Mouse (Mus musculus) limb, embryonic 12.5 days (tissue): ENCODE results near the gene Ppp1r10. TPM values are rescaled to one million over a fixed set of nuclear protein-coding genes. Genes with fewer than 3 reads are reported as not detected.

ENCODE experiments used
- ATAC-seq: fragments of 200-750 bp; cut with Nextera tagmentation; 2 replicates; pipeline ENCODE4 v1.8.0; 2017; ENCODE audit warnings: low read depth, moderate TSS enrichment; ENCODE audit not compliant: insufficient number of reproducible peaks, insufficient read depth, low FRiP score, low TSS enrichment
- H3K27ac ChIP-seq: fragments of 300-500 bp; sonication (generic); 2 replicates; pipeline ENCODE4 v1.5.1; 2016; ENCODE audit warnings: mild to moderate bottlenecking, moderate library complexity
- H3K27me3 ChIP-seq: fragments of 300-500 bp; sonication (generic); 2 replicates; pipeline ENCODE4 v1.6.1; 2016; ENCODE audit warnings: mild to moderate bottlenecking, moderate library complexity
- H3K36me3 ChIP-seq: fragments of 300-500 bp; sonication (generic); 2 replicates; pipeline ENCODE4 v1.6.1; 2016; ENCODE audit warnings: mild to moderate bottlenecking, moderate library complexity
- H3K4me1 ChIP-seq: fragments of 300-500 bp; sonication (generic); replicated peaks from 2 replicates; pipeline ENCODE4 v1.6.1; 2016
- H3K4me2 ChIP-seq: fragments of 300-500 bp; sonication (generic); 2 replicates; pipeline ENCODE4 v1.6.1; 2016; ENCODE audit warnings: mild to moderate bottlenecking, moderate library complexity
- H3K4me3 ChIP-seq: fragments of 300-500 bp; sonication (generic); replicated peaks from 2 replicates; pipeline ENCODE4 v1.5.1; 2016; ENCODE audit warnings: mild to moderate bottlenecking
- H3K9ac ChIP-seq: fragments of 300-500 bp; sonication (generic); replicated peaks from 2 replicates; pipeline ENCODE4 v1.6.1; 2016; ENCODE audit warnings: mild to moderate bottlenecking, moderate library complexity
- H3K9me3 ChIP-seq: fragments of 300-500 bp; sonication (generic); 2 replicates; pipeline ENCODE4 v1.6.1; 2016; ENCODE audit warnings: mild to moderate bottlenecking, moderate library complexity
- WGBS: fragments of 180-500 bp; shearing (Covaris S2); methylation state at CpG from one replicate; pipeline ENCODE4 v1.1.7; 2016; 5-methylcytosine and 5-hydroxymethylcytosine counted together
- microRNA counts: library from miRNA; unstranded; fragments of <30 nt; microRNA quantifications from one replicate; lab custom pipeline; 2017
- microRNA-seq: library from miRNA; unstranded; fragments of <30 nt; microRNA quantifications from one replicate; pipeline ENCODE4, GENCODE M21; 2017
- polyA plus RNA-seq: library from polyadenylated mRNA; unstranded; fragments of >200 nt; fragmentation: Nextera tagmentation; extraction: Ambion mirVana; gene quantifications from 2 replicates; pipeline ENCODE4 v1.2.1, GENCODE M21; 2016

Gene Ppp1r10
- polyA plus RNA-seq, 1 experiment from 2014 or later: 50.7 TPM

- no peaks in the 10 kb centered on the region for H3K9me3 ChIP-seq
- peak; percentile 76 for ATAC-seq
- peak overlapping the region; percentile 88 for H3K4me3 ChIP-seq
- peaks cover 22% of the 10 kb centered on the region for H3K4me1 ChIP-seq
- H3K36me3 ChIP-seq: peaks cover 57% of the 10 kb centered on the region
- peak overlapping the region; percentile 89 for H3K4me2 ChIP-seq
- H3K9ac ChIP-seq: peak overlapping the region; percentile 83
- H3K27ac ChIP-seq: peak overlapping the region; percentile 95
- no peaks in the 10 kb centered on the region for H3K27me3 ChIP-seq
- under 1% methylated on average over 41 of the region's 41 CpGs for WGBS
Measured at GRCm38 (mm10) chr17:35978811-35979400, 62.7 kb downstream of the Ppp1r10 start.

- peak; percentile 86 for ATAC-seq
- under 1% methylated on average over 102 of the region's 109 CpGs for WGBS
- H3K36me3 ChIP-seq: peaks cover 55% of the 10 kb centered on the region
- no peaks in the 10 kb centered on the region for H3K27me3 ChIP-seq
- H3K27ac ChIP-seq: peak within 1 kb of the TSS; percentile 95
- peak within 1 kb of the TSS; percentile 83 for H3K9ac ChIP-seq
- peak within 1 kb of the TSS; percentile 89 for H3K4me2 ChIP-seq
- no peaks in the 10 kb centered on the region for H3K9me3 ChIP-seq
- peak within 1 kb of the TSS; percentile 88 for H3K4me3 ChIP-seq
- H3K4me1 ChIP-seq: peaks cover 22% of the 10 kb centered on the region
Measured at GRCm38 (mm10) chr17:35979401-35980362, 63.4 kb downstream of the Ppp1r10 start, which contains the start of the genes Gnl1 and Prr3. Gene Gnl1 (plus strand): TSS chr17:35979851. Gene Prr3 (minus strand): TSS chr17:35980236.

- Histone ChIP-seq H3K4me1 (peaks cover 22% of the 10 kb centered on the region), H3K27ac (peak overlapping the region; percentile 95), H3K4me2 (peak overlapping the region; percentile 89), H3K9ac (peak overlapping the region; percentile 83), H3K27me3 (no peaks in the 10 kb centered on the region), H3K9me3 (no peaks in the 10 kb centered on the region), H3K36me3 (peaks cover 59% of the 10 kb centered on the region), H3K4me3 (peak overlapping the region; percentile 88)
- 1% methylated on average over 29 of the region's 29 CpGs for WGBS
- peak; percentile 39; the same call in 1 of the 2 replicates for ATAC-seq
Measured at GRCm38 (mm10) chr17:35980363-35980754, 64.1 kb downstream of the Ppp1r10 start.

DNA sequence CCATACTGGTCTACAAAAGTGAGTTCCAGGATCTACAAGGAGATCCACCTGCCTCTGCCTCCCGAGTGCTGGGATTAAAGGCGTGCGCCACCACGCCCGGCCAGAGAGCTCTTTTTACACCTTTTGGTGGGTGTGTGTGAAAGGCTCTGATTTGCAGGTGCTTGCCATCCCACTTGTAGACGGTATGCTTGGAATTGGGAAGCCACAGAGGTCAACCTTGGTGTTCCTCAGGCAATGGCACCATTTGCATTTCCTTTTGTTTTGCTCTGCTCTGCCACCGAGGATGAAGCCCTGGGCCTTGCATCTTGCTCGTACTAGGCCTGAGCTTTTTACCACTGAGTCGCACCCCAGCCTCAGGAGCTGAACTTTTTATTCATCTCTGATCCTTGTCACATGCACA is 65.5 kb downstream of the Ppp1r10 start:
- Histone ChIP-seq H3K4me3 (no peak overlapping the region), H3K4me1 (peaks cover 22% of the 10 kb centered on the region), H3K36me3 (peaks cover 60% of the 10 kb centered on the region), H3K9me3 (no peaks in the 10 kb centered on the region), H3K9ac (no peak overlapping the region), H3K27me3 (no peaks in the 10 kb centered on the region), H3K27ac (no peak overlapping the region), H3K4me2 (0 out of 2 replicates have a peak overlapping the region, but pooled peaks have one; percentile 89)
- no peak for ATAC-seq
- WGBS: 91% methylated on average over 9 of the region's 9 CpGs

MicroRNAs within 50 kb of the gene (microRNA counts, 519-probe panel; counts per million panel counts)
- microRNA mmu-miR-1894-3p (lab: Ali Mortazavi, UCI) (not detected), microRNA mmu-miR-1894-5p (lab: Ali Mortazavi, UCI) (not detected), microRNA mmu-miR-877 (lab: Ali Mortazavi, UCI) (not detected)

Small RNAs within 50 kb of the gene (microRNA-seq; reads per million reads assigned to microRNA genes)
- not detected for gene Gm28033
- not detected for gene Mir1894
- gene Mir877: 82.3 reads per million, percentile 49 among the genes with 10 or more reads in this experiment

Other genes with a start within 250 kb of the Ppp1r10 start
- 20.0 and 23.4 TPM in 2 replicates for gene Vars2, start 248.8 kb upstream of the Ppp1r10 start, polyA plus RNA-seq
- gene Gtf2h4, start 242.7 kb upstream of the Ppp1r10 start, polyA plus RNA-seq: 53.6 and 58.2 TPM in 2 replicates
- 38.4 and 40.6 TPM in 2 replicates for gene Ddr1, start 211.8 kb upstream of the Ppp1r10 start, polyA plus RNA-seq
- gene Ier3, start 94.8 kb upstream of the Ppp1r10 start, polyA plus RNA-seq: 8.7 and 9.9 TPM in 2 replicates
- gene Flot1, start 93.2 kb upstream of the Ppp1r10 start, polyA plus RNA-seq: 45.8 and 45.9 TPM in 2 replicates
- 1,183 and 1,215 TPM in 2 replicates for gene Tubb5, start 78.1 kb upstream of the Ppp1r10 start, polyA plus RNA-seq
- gene Mdc1, start 74.9 kb upstream of the Ppp1r10 start, polyA plus RNA-seq: 16.9 and 19.4 TPM in 2 replicates
- gene Nrm, start 55.1 kb upstream of the Ppp1r10 start, polyA plus RNA-seq: 51.3 and 52.5 TPM in 2 replicates
- 21.3 and 24.0 TPM in 2 replicates for gene Ppp1r18, start 50.8 kb upstream of the Ppp1r10 start, polyA plus RNA-seq
- gene Dhx16, start 36.6 kb upstream of the Ppp1r10 start, polyA plus RNA-seq: 56.9 and 64.3 TPM in 2 replicates
- 18.6 and 24.8 TPM in 2 replicates for gene 2310061I04Rik, start 19.0 kb upstream of the Ppp1r10 start, polyA plus RNA-seq
- gene Atat1, start 6.4 kb upstream of the Ppp1r10 start, polyA plus RNA-seq: 139 and 143 TPM in 2 replicates
- 61.2 and 66.8 TPM in 2 replicates for gene Mrps18b, start within 50 bp of the Ppp1r10 start, polyA plus RNA-seq
- gene Abcf1, start 53.3 kb downstream of the Ppp1r10 start, polyA plus RNA-seq: 102 and 107 TPM in 2 replicates
- gene Gnl1, start 63.4 kb downstream of the Ppp1r10 start, polyA plus RNA-seq: 59.2 and 59.7 TPM in 2 replicates
- gene Prr3, start 63.8 kb downstream of the Ppp1r10 start, polyA plus RNA-seq: 39.0 and 46.2 TPM in 2 replicates
- gene H2-T24, start 104.1 kb downstream of the Ppp1r10 start, polyA plus RNA-seq: 3.0 and 3.2 TPM in 2 replicates
- 4.2 and 6.4 TPM in 2 replicates for gene H2-T23, start 116.4 kb downstream of the Ppp1r10 start, polyA plus RNA-seq
- gene H2-T22, start 126.3 kb downstream of the Ppp1r10 start, polyA plus RNA-seq: 14.0 and 15.4 TPM in 2 replicates
- not detected in 2 replicates for gene Gm6034, start 126.5 kb downstream of the Ppp1r10 start, polyA plus RNA-seq
- gene Gm11127, start 141.9 kb downstream of the Ppp1r10 start, polyA plus RNA-seq: not detected in 2 replicates
- gene Gm19684, start 205.2 kb downstream of the Ppp1r10 start, polyA plus RNA-seq: not detected in 2 replicates
- not detected in 2 replicates for gene Gm7030, start 213.0 kb downstream of the Ppp1r10 start, polyA plus RNA-seq